ENCODE assay signal across 29 mouse cellular contexts in genomic region chr15:85311058-85311657, GRCm38 (mm10). TPM values are rescaled to one million over a fixed set of nuclear protein-coding genes. Genes with fewer than 3 reads are reported as not detected.
DNase-seq lines count a peak whose midpoint lies in the region; ATAC-seq and TF ChIP-seq lines count a peak whose summit lies in the region.
"Had no signal": no experiment of that assay in that cellular context is flagged by ENCODE, and none has a peak within 500 bp of the region (broad histone marks: within the 10 kb centered on the region; RNA-seq: fewer than 3 reads in every experiment).

No protein-coding gene starts in this region.

- ATAC-seq in intestine, embryonic 14.5 days (replicated peaks; ENCODE audit: low FRiP score, low TSS enrichment, low read depth) = peak; percentile 47; the same call in 1 of the 2 replicates
- ATAC-seq in intestine, postnatal 0 days = no peak; the same call in 1 of the 2 replicates
- ATAC-seq in lung, postnatal 0 days = peak; percentile 66
- peak; percentile 75 for ATAC-seq in stomach, embryonic 15.5 days (ENCODE audit: insufficient read depth, low FRiP score, low read depth)
- ATAC-seq: inflammation-experienced regulatory T-cells, adult 6 months had no signal

- peak; percentile 53 for TF ChIP-seq EP300 in lung, postnatal 0 days (IDR thresholded peaks at IDR 0.05)

- H3K36me3 ChIP-seq in intestine, embryonic 14.5 days (ENCODE audit: control insufficient read depth, insufficient read depth, low read length) = no peaks in the 10 kb centered on the region
- H3K36me3 ChIP-seq in intestine, postnatal 0 days (ENCODE audit: control insufficient read depth, insufficient read depth) = no peaks in the 10 kb centered on the region
- H3K36me3 ChIP-seq in lung, postnatal 0 days (ENCODE audit: insufficient read depth, low read length) = no peaks in the 10 kb centered on the region
- no peaks in the 10 kb centered on the region for H3K36me3 ChIP-seq in stomach, embryonic 15.5 days
- H3K36me3 ChIP-seq: embryonic facial prominence, embryonic 13.5 days; forebrain, embryonic 12.5 days; heart, embryonic 13.5 days; hindbrain, embryonic 12.5 days; liver, embryonic 15.5 days; neural tube, embryonic 12.5 days had no signal

- H3K9ac ChIP-seq in intestine, embryonic 14.5 days (ENCODE audit: low read length) = no peak overlapping the region
- H3K9ac ChIP-seq in intestine, postnatal 0 days (ENCODE audit: low read depth, low read length) = no peak overlapping the region
- H3K9ac ChIP-seq in lung, postnatal 0 days (replicated peaks; ENCODE audit: low read depth) = no peak overlapping the region
- H3K9ac ChIP-seq in stomach, embryonic 15.5 days = no peak overlapping the region
- H3K9ac ChIP-seq: embryonic facial prominence, embryonic 13.5 days; forebrain, embryonic 12.5 days; heart, embryonic 13.5 days; hindbrain, embryonic 12.5 days; liver, embryonic 15.5 days; neural tube, embryonic 12.5 days had no signal

- H3K27ac ChIP-seq in intestine, embryonic 14.5 days (ENCODE audit: low read depth) = no peak overlapping the region
- H3K27ac ChIP-seq in intestine, postnatal 0 days (ENCODE audit: low read depth, low read length) = no peak overlapping the region
- H3K27ac ChIP-seq in lung, postnatal 0 days (ENCODE audit: low read length) = no peak overlapping the region
- H3K27ac ChIP-seq in stomach, embryonic 15.5 days = no peak overlapping the region
- H3K27ac ChIP-seq: embryonic facial prominence, embryonic 13.5 days; forebrain, embryonic 12.5 days; heart, embryonic 13.5 days; hindbrain, embryonic 12.5 days; liver, embryonic 15.5 days; neural tube, embryonic 12.5 days had no signal

- H3K4me3 ChIP-seq in intestine, embryonic 14.5 days (ENCODE audit: low read depth, low read length) = no peak overlapping the region
- H3K4me3 ChIP-seq in intestine, postnatal 0 days (ENCODE audit: low read depth, low read length) = no peak overlapping the region
- no peak overlapping the region for H3K4me3 ChIP-seq in lung, postnatal 0 days (ENCODE audit: low read depth, low read length)
- no peak overlapping the region for H3K4me3 ChIP-seq in stomach, embryonic 15.5 days (replicated peaks)
- H3K4me3 ChIP-seq: embryonic facial prominence, embryonic 13.5 days; erythroblast, embryonic 14.5 days; forebrain, embryonic 12.5 days; heart, embryonic 13.5 days; hindbrain, embryonic 12.5 days; liver, embryonic 15.5 days; neural tube, embryonic 12.5 days had no signal

- H3K27me3 ChIP-seq in intestine, embryonic 14.5 days (replicated peaks; ENCODE audit: control insufficient read depth, insufficient read depth, low read length) = no peaks in the 10 kb centered on the region
- H3K27me3 ChIP-seq in intestine, postnatal 0 days (replicated peaks; ENCODE audit: control insufficient read depth, insufficient read depth, low read length) = no peaks in the 10 kb centered on the region
- no peaks in the 10 kb centered on the region for H3K27me3 ChIP-seq in lung, postnatal 0 days (replicated peaks; ENCODE audit: insufficient read depth, low read length)
- H3K27me3 ChIP-seq in stomach, embryonic 15.5 days (replicated peaks) = no peaks in the 10 kb centered on the region
- H3K27me3 ChIP-seq: embryonic facial prominence, embryonic 13.5 days; forebrain, embryonic 12.5 days; liver, embryonic 15.5 days; neural tube, embryonic 12.5 days had no signal

- no peaks in the 10 kb centered on the region for H3K4me1 ChIP-seq in intestine, embryonic 14.5 days (replicated peaks; ENCODE audit: control insufficient read depth, insufficient read depth, low read length)
- no peaks in the 10 kb centered on the region for H3K4me1 ChIP-seq in intestine, postnatal 0 days (replicated peaks; ENCODE audit: control insufficient read depth, insufficient read depth, low read length)
- no peaks in the 10 kb centered on the region for H3K4me1 ChIP-seq in lung, postnatal 0 days (ENCODE audit: insufficient read depth, low read depth, low read length)
- H3K4me1 ChIP-seq in stomach, embryonic 15.5 days = peaks cover 4% of the 10 kb centered on the region; the same call in 1 of the 2 replicates
- H3K4me1 ChIP-seq: heart, embryonic 13.5 days had no signal

- H3K4me2 ChIP-seq in intestine, embryonic 14.5 days (ENCODE audit: low read length) = peak overlapping the region; percentile 21; the same call in 1 of the 2 replicates
- H3K4me2 ChIP-seq in intestine, postnatal 0 days (replicated peaks; ENCODE audit: low read depth) = no peak overlapping the region
- no peak overlapping the region for H3K4me2 ChIP-seq in lung, postnatal 0 days (replicated peaks; ENCODE audit: low read depth, low read length)
- no peak overlapping the region for H3K4me2 ChIP-seq in stomach, embryonic 15.5 days
- H3K4me2 ChIP-seq: embryonic facial prominence, embryonic 13.5 days; forebrain, embryonic 12.5 days; heart, embryonic 13.5 days; hindbrain, embryonic 12.5 days; neural tube, embryonic 12.5 days had no signal

- TF ChIP-seq POLR2A in brain, embryonic 14.5 days (IDR thresholded peaks at IDR 0.05; ENCODE audit: borderline replicate concordance, extremely low read depth, insufficient read depth, insufficient read length, poor library complexity, severe bottlenecking) = no peak

- H3K9me3 ChIP-seq in intestine, embryonic 14.5 days (ENCODE audit: control insufficient read depth, low read length) = no peaks in the 10 kb centered on the region
- no peaks in the 10 kb centered on the region for H3K9me3 ChIP-seq in intestine, postnatal 0 days (ENCODE audit: control insufficient read depth)
- H3K9me3 ChIP-seq in lung, postnatal 0 days (ENCODE audit: low read length) = no peaks in the 10 kb centered on the region
- no peaks in the 10 kb centered on the region for H3K9me3 ChIP-seq in stomach, embryonic 15.5 days
- H3K9me3 ChIP-seq: embryonic facial prominence, embryonic 13.5 days; forebrain, embryonic 12.5 days; hindbrain, embryonic 12.5 days; liver, embryonic 15.5 days had no signal

- 53% methylated on average over 10 of the region's 10 CpGs for WGBS in intestine, embryonic 14.5 days
- WGBS in intestine, postnatal 0 days = 37% methylated on average over 10 of the region's 10 CpGs
- 43% methylated on average over 10 of the region's 10 CpGs for WGBS in lung, postnatal 0 days
- WGBS in stomach, embryonic 15.5 days = 44% methylated on average over 10 of the region's 10 CpGs

- DNase-seq in intestine, embryonic 14.5 days (ENCODE audit: low spot score) = no peak
- DNase-seq in lung, postnatal 0 days (ENCODE audit: low spot score) = peak; percentile 84
- no peak for DNase-seq in lung, adult 18-20 months
- DNase-seq in brain, embryonic 14.5 days (ENCODE audit: low read depth) = peak; percentile 57
- DNase-seq in heart, adult 8-10 months (ENCODE audit: low spot score) = no peak
- DNase-seq: adrenal gland, postnatal 10 days; cerebellum, adult 2 months; cerebellum, postnatal 36 days; embryo, embryonic 11 days; gastrocnemius, postnatal 25 days; heart, adult 18-20 months; heart, postnatal 14 days; kidney, postnatal 4 days; layer of hippocampus, adult 9-11 months; retina, postnatal 1 day; right cerebral cortex, postnatal 25 days; spleen, adult 18-20 months; thymus, adult 2 months; thymus, postnatal 4 days had no signal

- no peak for TF ChIP-seq CTCF in intestine, postnatal 0 days (IDR thresholded peaks at IDR 0.05; ENCODE audit: low read depth)
- no peak for TF ChIP-seq CTCF in lung, postnatal 0 days (IDR thresholded peaks at IDR 0.05)
- no peak for TF ChIP-seq CTCF in brain, embryonic 14.5 days (IDR thresholded peaks at IDR 0.05; ENCODE audit: borderline replicate concordance, extremely low read depth, insufficient read depth, insufficient read length)

RNA-seq across cellular contexts. Expression of gene Atxn10, which starts 24.9 kb away (rescaled TPM):
- polyA plus RNA-seq in intestine, embryonic 14.5 days (2014; fragmentation: Nextera tagmentation; extraction: Ambion mirVana) = 253 and 275 TPM in 2 replicates
- polyA plus RNA-seq in intestine, postnatal 0 days (2015; fragmentation: Nextera tagmentation; extraction: Ambion mirVana) = 106 and 111 TPM in 2 replicates
- polyA plus RNA-seq in lung, postnatal 0 days (2015; fragmentation: Nextera tagmentation; extraction: Ambion mirVana) = 190 and 211 TPM in 2 replicates
- 310 and 373 TPM in 2 replicates for polyA plus RNA-seq in brain, embryonic 14.5 days (2012; rRNA removed)
- polyA plus RNA-seq in stomach, embryonic 15.5 days (2015; fragmentation: Nextera tagmentation; extraction: Ambion mirVana) = 231 and 251 TPM in 2 replicates
- 10 to 100 TPM; 76.3 to 81.5 (median 77.6) TPM for total RNA-seq in heart, adult 8-10 months (2022)

Comparison
In these comparisons a context has a peak if more than half of its experiments do, and no peak if none do; other contexts are left out.
1. DNase-seq: peak in lung, postnatal 0 days (single experiment) and brain, embryonic 14.5 days (single experiment); none in intestine, embryonic 14.5 days (single experiment), lung, adult 18-20 months (0 of 2) and heart, adult 8-10 months (single experiment).